Mouse (Mus musculus): ENCODE results near the gene Dmc1.

- TF ChIP-seq ZC3H11A (IDR thresholded peaks at IDR 0.05; ENCODE audit: borderline replicate concordance, low read depth, low read length) = no peak
- no peak for TF ChIP-seq HCFC1 (IDR thresholded peaks at IDR 0.05; ENCODE audit: borderline replicate concordance, insufficient read depth, low read length)
- TF ChIP-seq CHD2 (IDR thresholded peaks at IDR 0.05; ENCODE audit: low read depth, low read length) = no peak
These were observed 25.6 kb upstream of the Dmc1 start for GRCm38 (mm10) chr15:79630471-79630870.
